Mouse (Mus musculus): ENCODE measurements at regions not wholly inside any gene's neighbourhood (a gene's known extent, or its start where the extent isn't known, plus 50 kb on each side); places are given as distances from the start of the nearest gene placed in this dataset.

DNA sequence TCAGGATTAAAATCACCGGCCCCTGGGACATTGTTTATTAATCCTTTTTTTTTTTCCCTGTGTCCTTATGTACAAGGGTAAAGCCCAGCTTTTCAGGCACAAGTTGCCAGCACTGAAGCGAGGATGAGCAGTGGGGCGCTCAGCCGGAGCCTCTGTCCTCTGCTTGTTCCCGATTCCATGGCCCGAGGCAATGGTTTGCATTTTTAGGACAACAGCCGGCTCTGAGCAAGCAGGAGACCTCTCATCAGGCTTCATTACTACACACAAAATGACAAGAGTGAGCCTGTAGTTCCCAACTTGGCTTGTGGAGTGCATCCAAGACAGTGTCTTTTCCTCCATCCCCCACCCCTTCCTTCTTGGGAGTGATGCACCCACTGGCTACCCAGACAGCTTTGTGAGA, 697.7 kb downstream of the Cypt12 start:
- TF ChIP-seq CTCF (IDR thresholded peaks at IDR 0.05; ENCODE audit: low read depth) (no peak), EP300 (optimal IDR thresholded peaks at IDR 0.05) (no peak)

Measured in stomach, postnatal 0 days (tissue).